Mouse (Mus musculus) brown adipose tissue, adult 24 weeks (tissue): Measurements from ENCODE around the gene Mfsd12. TPM values are rescaled to one million over a fixed set of nuclear protein-coding genes. Genes with fewer than 3 reads are reported as not detected.

Source experiments
- polyA plus RNA-seq: library from polyadenylated mRNA; stranded (reverse); fragments of >200 nt; gene quantifications from 2 replicates; pipeline ENCODE4 v1.2.4, GENCODE M21; 2012; ENCODE audit not compliant: missing spikeins, insufficient read depth, insufficient read length

Mfsd12 gene
- polyA plus RNA-seq, 1 experiment: 8.3 TPM

Other genes with a start within 250 kb of the Mfsd12 start
- gene Zbtb7a, start 222.3 kb upstream of the Mfsd12 start, polyA plus RNA-seq: 28.4 and 29.6 TPM in 2 replicates
- 10.3 and 13.4 TPM in 2 replicates for gene Pias4, start 189.6 kb upstream of the Mfsd12 start, polyA plus RNA-seq
- gene Eef2, start 180.9 kb upstream of the Mfsd12 start, polyA plus RNA-seq: 538 and 581 TPM in 2 replicates
- 15.7 and 31.7 TPM in 2 replicates for gene Dapk3, start 174.5 kb upstream of the Mfsd12 start, polyA plus RNA-seq
- not detected in 2 replicates for gene 4930442H23Rik, start 173.6 kb upstream of the Mfsd12 start, polyA plus RNA-seq
- gene Nmrk2, start 155.4 kb upstream of the Mfsd12 start, polyA plus RNA-seq: 1.4 TPM in 1 of 2 replicates, not detected in the other
- not detected in 2 replicates for gene Atcay, start 126.7 kb upstream of the Mfsd12 start, polyA plus RNA-seq
- 0.32 and 1.2 TPM in 2 replicates for gene Zfr2, start 124.3 kb upstream of the Mfsd12 start, polyA plus RNA-seq
- not detected in 2 replicates for gene Matk, start 104.6 kb upstream of the Mfsd12 start, polyA plus RNA-seq
- 122 and 144 TPM in 2 replicates for gene Mrpl54, start 90.6 kb upstream of the Mfsd12 start, polyA plus RNA-seq
- 59.5 and 82.7 TPM in 2 replicates for gene Apba3, start 90.5 kb upstream of the Mfsd12 start, polyA plus RNA-seq
- 1.6 TPM in 1 of 2 replicates, not detected in the other for gene Tjp3, start 65.9 kb upstream of the Mfsd12 start, polyA plus RNA-seq
- 10.6 and 12.4 TPM in 2 replicates for gene Pip5k1c, start 64.5 kb upstream of the Mfsd12 start, polyA plus RNA-seq
- 8.4 and 9.6 TPM in 2 replicates for gene Cactin, start 36.4 kb upstream of the Mfsd12 start, polyA plus RNA-seq
- gene Tbxa2r, start 28.8 kb upstream of the Mfsd12 start, polyA plus RNA-seq: not detected in 2 replicates
- gene Gipc3, start 14.2 kb upstream of the Mfsd12 start, polyA plus RNA-seq: 1.0 TPM in 1 of 2 replicates, not detected in the other
- 66.1 and 78.7 TPM in 2 replicates for gene Hmg20b, start 7.0 kb upstream of the Mfsd12 start, polyA plus RNA-seq
- not detected in 2 replicates for gene 4930404N11Rik, start 8.3 kb downstream of the Mfsd12 start, polyA plus RNA-seq
- gene Fzr1, start 21.0 kb downstream of the Mfsd12 start, polyA plus RNA-seq: 9.3 and 10.3 TPM in 2 replicates
- gene Dohh, start 26.9 kb downstream of the Mfsd12 start, polyA plus RNA-seq: 25.1 and 35.9 TPM in 2 replicates
- 2.4 TPM in 1 of 2 replicates, not detected in the other for gene Gm48551, start 27.0 kb downstream of the Mfsd12 start, polyA plus RNA-seq
- gene Gm48552, start 31.5 kb downstream of the Mfsd12 start, polyA plus RNA-seq: not detected in 2 replicates
- 1.9 and 5.3 TPM in 2 replicates for gene Smim24, start 35.6 kb downstream of the Mfsd12 start, polyA plus RNA-seq
- gene Nfic, start 98.1 kb downstream of the Mfsd12 start, polyA plus RNA-seq: 40.9 and 42.9 TPM in 2 replicates
- 0.63 TPM in 1 of 2 replicates, not detected in the other for gene Celf5, start 125.2 kb downstream of the Mfsd12 start, polyA plus RNA-seq
- 13.9 and 17.9 TPM in 2 replicates for gene Ncln, start 138.9 kb downstream of the Mfsd12 start, polyA plus RNA-seq
- 0.71 and 0.79 TPM in 2 replicates for gene S1pr4, start 142.6 kb downstream of the Mfsd12 start, polyA plus RNA-seq
- not detected in 2 replicates for gene Gna15, start 166.7 kb downstream of the Mfsd12 start, polyA plus RNA-seq
- gene Gna11, start 187.7 kb downstream of the Mfsd12 start, polyA plus RNA-seq: 34.1 and 41.1 TPM in 2 replicates
- 679 and 754 TPM in 2 replicates for gene Aes, start 202.0 kb downstream of the Mfsd12 start, polyA plus RNA-seq
- 3.2 and 4.8 TPM in 2 replicates for gene Tle2, start 217.1 kb downstream of the Mfsd12 start, polyA plus RNA-seq
- 3.3 TPM in 1 of 2 replicates, not detected in the other for gene Tle6, start 243.6 kb downstream of the Mfsd12 start, polyA plus RNA-seq
- gene BC025920, start 248.8 kb downstream of the Mfsd12 start, polyA plus RNA-seq: 4.1 and 8.7 TPM in 2 replicates